Mouse (Mus musculus): ENCODE measurements at regions not wholly inside any gene's neighbourhood (a gene's known extent, or its start where the extent isn't known, plus 50 kb on each side); places are given as distances from the start of the nearest gene placed in this dataset.

DNA sequence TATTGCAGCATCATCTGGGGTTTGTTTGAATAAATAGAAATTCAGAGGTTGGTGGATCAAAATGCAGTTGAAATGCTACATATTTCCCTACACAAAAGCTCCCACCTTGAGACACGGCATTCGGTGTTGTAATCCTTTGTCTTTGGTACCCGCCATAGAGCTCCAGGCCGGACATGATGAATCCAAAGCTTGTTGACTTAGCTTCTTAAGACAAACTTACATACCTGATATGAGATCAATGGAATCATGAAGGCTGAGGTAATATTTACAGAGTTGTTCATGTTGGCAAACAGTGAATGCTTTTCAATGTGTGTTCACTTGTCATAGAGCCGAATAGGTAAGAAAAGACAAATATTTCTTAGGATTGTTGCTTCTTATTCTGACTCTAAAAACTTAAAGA is 51.2 kb upstream of the Pthlh start:
- DNase-seq, result no peak
